Mouse (Mus musculus) midbrain, embryonic 11.5 days (tissue): ENCODE measurements at regions not wholly inside any gene's neighbourhood (a gene's known extent, or its start where the extent isn't known, plus 50 kb on each side); places are given as distances from the start of the nearest gene placed in this dataset.
A peak's percentile ranks its signal among the peaks of the same experiment; 100 is the strongest.
"Not testable (repeated sequence)": the region's sequence is repeated elsewhere in the genome, so short reads cannot be mapped to it uniquely, and the experiment has no call there.

Experiments
- ATAC-seq: fragments of 200-750 bp; cut with Nextera tagmentation; 2 replicates; pipeline ENCODE4 v1.8.0; 2017; ENCODE audit warnings: moderate TSS enrichment, moderate library complexity; ENCODE audit not compliant: low FRiP score
- DNase-seq: peaks from one replicate; pipeline ENCODE4 v3.0.0; 2015; ENCODE audit warnings: low spot score; ENCODE audit errors: missing footprints
- H3K27ac ChIP-seq: fragments of 300-500 bp; sonication (generic); 2 replicates; pipeline ENCODE4 v1.5.1; 2014; ENCODE audit warnings: low read depth, low read length
- H3K27me3 ChIP-seq: fragments of 300-500 bp; sonication (generic); 2 replicates; pipeline ENCODE4 v1.6.1; 2014; ENCODE audit warnings: mild to moderate bottlenecking, low read length, moderate library complexity, mixed read lengths; ENCODE audit not compliant: control insufficient read depth, insufficient read depth
- H3K36me3 ChIP-seq: fragments of 300-500 bp; sonication (generic); 2 replicates; pipeline ENCODE4 v1.6.1; 2014; ENCODE audit warnings: mild to moderate bottlenecking, low read length, moderate library complexity, mixed read lengths; ENCODE audit not compliant: control insufficient read depth, insufficient read depth
- H3K4me1 ChIP-seq: fragments of 300-500 bp; sonication (generic); 2 replicates; pipeline ENCODE4 v1.6.1; 2014; ENCODE audit warnings: low read length; ENCODE audit not compliant: control insufficient read depth, insufficient read depth
- H3K4me2 ChIP-seq: fragments of 300-500 bp; sonication (generic); 2 replicates; pipeline ENCODE4 v1.6.1; 2014; ENCODE audit warnings: mild to moderate bottlenecking, moderate library complexity
- H3K4me3 ChIP-seq: fragments of 300-500 bp; sonication (generic); 2 replicates; pipeline ENCODE4 v1.5.1; 2014; ENCODE audit warnings: low read depth, low read length
- H3K9ac ChIP-seq: fragments of 300-500 bp; sonication (generic); 2 replicates; pipeline ENCODE4 v1.6.1; 2014; ENCODE audit warnings: low read length
- H3K9me3 ChIP-seq: fragments of 300-500 bp; sonication (generic); 2 replicates; pipeline ENCODE4 v1.6.1; 2016; ENCODE audit warnings: low read length; ENCODE audit not compliant: control insufficient read depth
- WGBS: fragments of 180-500 bp; shearing (Covaris S2); extraction: QIAGEN DNeasy Blood & Tissue Kit; methylation state at CpG from one replicate; pipeline ENCODE4 v1.1.7; 2014; 5-methylcytosine and 5-hydroxymethylcytosine counted together

DNA sequence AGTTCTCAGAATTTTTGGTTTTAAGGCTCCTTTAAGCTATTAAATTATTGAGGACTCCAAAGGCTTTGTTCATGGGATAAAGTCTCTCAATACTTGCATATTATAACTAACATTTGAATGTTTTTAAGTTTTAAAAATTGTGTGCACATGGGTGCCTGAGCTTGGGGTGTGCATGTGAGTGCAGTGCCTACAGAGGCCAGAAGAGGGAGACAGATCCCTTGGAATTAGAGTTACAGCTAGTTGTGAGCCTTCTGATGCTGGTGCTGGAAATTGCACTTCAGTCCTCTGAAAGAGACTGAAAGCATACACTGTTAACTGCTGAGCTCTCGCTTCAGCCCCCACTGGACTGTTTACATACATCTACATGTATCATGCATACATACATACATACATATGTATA is 100.0 kb upstream of the Tspan5 start:
- Histone ChIP-seq H3K9me3 (peaks cover 5% of the 10 kb centered on the region; the same call in 1 of the 2 replicates), H3K4me2 (no peak overlapping the region), H3K4me3 (no peak overlapping the region), H3K27ac (no peak overlapping the region), H3K36me3 (no peaks in the 10 kb centered on the region), H3K9ac (no peak overlapping the region), H3K4me1 (peaks cover 9% of the 10 kb centered on the region), H3K27me3 (no peaks in the 10 kb centered on the region)
- ATAC-seq, result no peak
- 97% methylated on average over 1 of the region's 1 CpGs for WGBS
- peak; percentile 88 for DNase-seq

GRCm38 (mm10) chr3:138643951-138644285 is 98.1 kb upstream of the Tspan5 start:
- peak overlapping the region; percentile 65 for H3K27ac ChIP-seq

GRCm38 (mm10) chr3:138644286-138644951 is 97.6 kb upstream of the Tspan5 start:
- H3K27ac ChIP-seq, result peak overlapping the region; percentile 65

More at GRCm38 (mm10) chr3:138643951-138644285, 98.1 kb upstream of the Tspan5 start:
- WGBS, result 10% methylated on average over 15 of the region's 15 CpGs
- Histone ChIP-seq H3K4me3 (peak overlapping the region; percentile 18; the same call in 1 of the 2 replicates), H3K36me3 (no peaks in the 10 kb centered on the region), H3K9ac (peak overlapping the region; percentile 59), H3K9me3 (peaks cover 5% of the 10 kb centered on the region; the same call in 1 of the 2 replicates), H3K27me3 (no peaks in the 10 kb centered on the region), H3K4me2 (peak overlapping the region; percentile 57), H3K4me1 (peaks cover 9% of the 10 kb centered on the region)
- ATAC-seq (no peak), DNase-seq (peak; percentile 94)

GRCm38 (mm10) chr3:138645320-138645719 is 96.7 kb upstream of the Tspan5 start:
- peaks cover 9% of the 10 kb centered on the region for H3K4me1 ChIP-seq
- no peak overlapping the region for H3K4me2 ChIP-seq
- ATAC-seq (no peak), DNase-seq (peak; percentile 87)
- no peak overlapping the region for H3K9ac ChIP-seq
- no peak overlapping the region; the same call in 1 of the 2 replicates for H3K27ac ChIP-seq
- H3K9me3 ChIP-seq, result peaks cover 5% of the 10 kb centered on the region; the same call in 1 of the 2 replicates
- H3K27me3 ChIP-seq, result no peaks in the 10 kb centered on the region
- 7% methylated on average over 3 of the region's 3 CpGs for WGBS
- no peak overlapping the region for H3K4me3 ChIP-seq
- no peaks in the 10 kb centered on the region for H3K36me3 ChIP-seq

More at GRCm38 (mm10) chr3:138644286-138644951, 97.6 kb upstream of the Tspan5 start:
- Histone ChIP-seq H3K36me3 (no peaks in the 10 kb centered on the region), H3K9ac (peak overlapping the region; percentile 59), H3K9me3 (peaks cover 5% of the 10 kb centered on the region; the same call in 1 of the 2 replicates), H3K27me3 (no peaks in the 10 kb centered on the region), H3K4me2 (peak overlapping the region; percentile 57), H3K4me1 (peaks cover 9% of the 10 kb centered on the region), H3K4me3 (peak overlapping the region; percentile 18; the same call in 1 of the 2 replicates)
- ATAC-seq (peak; percentile 91), DNase-seq (no peak)
- WGBS, result 1% methylated on average over 19 of the region's 19 CpGs

DNA sequence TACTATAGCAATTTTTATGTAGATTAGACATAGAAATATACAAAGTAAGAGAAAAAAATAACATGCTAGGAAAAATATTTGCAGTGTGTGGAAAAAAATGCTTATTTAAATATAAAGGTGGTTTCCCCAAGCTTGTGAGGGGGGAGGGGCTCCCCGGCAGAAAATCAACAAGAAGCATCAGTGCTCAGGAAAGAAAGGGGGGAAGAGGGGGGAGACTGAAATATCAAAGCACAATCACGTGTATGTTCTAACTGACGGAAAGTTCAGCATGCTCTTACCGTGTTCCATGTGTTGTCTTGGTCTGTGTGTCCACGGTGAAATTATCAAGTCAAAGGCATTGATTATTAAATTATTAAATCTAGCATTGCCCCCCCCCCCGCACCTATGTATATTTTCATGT is 92.3 kb upstream of the Tspan5 start:
- 88% methylated on average over 6 of the region's 6 CpGs for WGBS
- DNase-seq (peak; percentile 66), ATAC-seq (no peak)
- H3K27ac ChIP-seq, result no peak overlapping the region
- H3K36me3 ChIP-seq, result no peaks in the 10 kb centered on the region
- no peaks in the 10 kb centered on the region for H3K27me3 ChIP-seq
- no peak overlapping the region for H3K4me2 ChIP-seq
- H3K4me3 ChIP-seq, result no peak overlapping the region
- peaks cover 2% of the 10 kb centered on the region; the same call in 1 of the 2 replicates for H3K4me1 ChIP-seq
- no peak overlapping the region for H3K9ac ChIP-seq
- no peaks in the 10 kb centered on the region for H3K9me3 ChIP-seq

DNA sequence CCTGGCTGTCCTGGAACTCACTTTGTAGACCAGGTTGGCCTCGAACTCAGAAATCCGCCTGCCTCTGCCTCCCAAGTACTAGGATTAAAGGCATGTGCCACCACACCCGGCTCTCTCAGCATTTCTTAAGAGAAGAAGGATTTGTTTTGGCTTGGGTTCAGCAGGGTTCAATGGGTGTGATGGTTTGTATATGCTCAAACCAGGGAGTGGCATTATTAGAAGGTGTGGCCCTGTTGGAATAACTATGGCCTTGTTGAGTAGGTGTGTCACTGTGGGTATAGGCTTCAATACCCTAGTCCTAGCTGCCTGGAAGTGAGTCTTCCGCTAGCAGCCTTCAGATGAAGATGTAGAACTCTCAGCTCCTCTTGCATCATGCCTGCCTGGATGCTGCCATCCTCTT is 91.3 kb upstream of the Tspan5 start:
- DNase-seq, H3K4me3 ChIP-seq, H3K9me3 ChIP-seq, H3K4me2 ChIP-seq, H3K9ac ChIP-seq, ATAC-seq, H3K27me3 ChIP-seq, H3K4me1 ChIP-seq, H3K27ac ChIP-seq, H3K36me3 ChIP-seq: not testable (repeated sequence)
- WGBS, result 87% methylated on average over 4 of the region's 4 CpGs

- no peaks in the 10 kb centered on the region for H3K27me3 ChIP-seq
- 86% methylated on average over 12 of the region's 12 CpGs for WGBS
- H3K9ac ChIP-seq, result no peak overlapping the region
- no peak overlapping the region for H3K4me2 ChIP-seq
- H3K9me3 ChIP-seq, result no peaks in the 10 kb centered on the region
- H3K4me3 ChIP-seq, result no peak overlapping the region
- ATAC-seq (no peak), DNase-seq (no peak)
- H3K27ac ChIP-seq, result no peak overlapping the region
- H3K4me1 ChIP-seq, result no peaks in the 10 kb centered on the region
- H3K36me3 ChIP-seq, result no peaks in the 10 kb centered on the region
Measured at GRCm38 (mm10) chr3:138651361-138652205, 90.4 kb upstream of the Tspan5 start.

- Histone ChIP-seq H3K27ac (no peak overlapping the region), H3K36me3 (no peaks in the 10 kb centered on the region), H3K9me3 (no peaks in the 10 kb centered on the region), H3K9ac (no peak overlapping the region), H3K4me1 (no peaks in the 10 kb centered on the region), H3K4me2 (no peak overlapping the region), H3K4me3 (no peak overlapping the region), H3K27me3 (no peaks in the 10 kb centered on the region)
- DNase-seq, result no peak
- no peak for ATAC-seq
- 96% methylated on average over 2 of the region's 2 CpGs for WGBS
Measured at GRCm38 (mm10) chr3:138652206-138652605, 89.8 kb upstream of the Tspan5 start.

GRCm38 (mm10) chr3:138652685-138653084 is 89.3 kb upstream of the Tspan5 start:
- H3K4me1 ChIP-seq, result no peaks in the 10 kb centered on the region
- WGBS, result 85% methylated on average over 4 of the region's 4 CpGs
- no peaks in the 10 kb centered on the region for H3K36me3 ChIP-seq
- H3K9me3 ChIP-seq, result no peaks in the 10 kb centered on the region
- ATAC-seq (no peak), DNase-seq (peak; percentile 57)
- no peak overlapping the region for H3K27ac ChIP-seq
- no peak overlapping the region for H3K4me3 ChIP-seq
- no peak overlapping the region for H3K9ac ChIP-seq
- H3K27me3 ChIP-seq, result no peaks in the 10 kb centered on the region
- no peak overlapping the region for H3K4me2 ChIP-seq
